Mouse (Mus musculus) A20 (cell line): ENCODE measurements around the gene Fam118a.

ENCODE experiments used
- DNase-seq: peaks from one replicate; pipeline ENCODE4 v3.0.0-alpha.2; 2011; ENCODE audit warnings: low read depth, low spot score

The Fam118a gene

DNA sequence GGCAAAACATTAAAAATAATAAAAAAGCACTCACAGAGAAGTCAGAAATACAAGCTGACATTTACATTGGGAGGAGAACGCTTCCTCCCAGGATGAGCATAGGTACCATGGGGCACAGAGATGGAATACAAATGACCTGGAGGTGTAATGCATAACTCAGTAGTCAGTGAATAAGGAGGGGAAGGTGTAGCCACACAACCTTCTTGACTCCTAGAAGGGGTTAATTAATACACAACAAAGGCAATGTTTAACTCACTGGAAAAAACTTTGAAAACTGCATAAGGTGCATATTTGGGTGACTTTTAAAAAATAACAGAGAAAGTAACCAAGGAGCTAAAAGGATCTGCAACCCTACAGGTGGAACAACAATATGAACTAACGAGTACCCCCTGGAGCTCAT, 43.9 kb downstream of the Fam118a start:
- no peak for DNase-seq

DNA sequence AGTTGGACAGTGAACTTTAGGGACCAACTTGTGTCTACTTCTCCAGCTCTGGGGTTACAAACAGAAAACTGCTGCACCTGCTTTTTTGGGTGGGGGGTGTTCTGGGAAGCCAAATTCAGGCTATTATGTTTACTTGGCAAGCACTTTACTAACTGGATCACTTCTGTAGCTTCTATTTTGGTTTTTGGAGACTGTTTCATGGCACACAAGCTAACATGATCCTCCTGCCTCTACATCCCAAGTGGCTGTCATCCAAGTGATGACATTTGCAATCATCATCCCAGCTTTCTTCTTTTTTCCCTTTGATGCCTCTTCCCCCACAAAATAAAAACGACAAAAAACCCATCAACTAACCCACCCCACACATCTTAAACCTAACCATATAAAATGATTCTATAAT, 56.9 kb downstream of the Fam118a start:
- DNase-seq: no peak
